Mouse (Mus musculus) cerebellum, adult 9-10 months (tissue): Measurements from ENCODE around the gene Cnih1.
"Not testable (repeated sequence)": the region's sequence is repeated elsewhere in the genome, so short reads cannot be mapped to it uniquely, and the experiment has no call there.

ENCODE experiments used
- DNase-seq: peaks from one replicate; pipeline ENCODE4 v3.0.0; 2022

Gene Cnih1

GRCm38 (mm10) chr14:46787454-46787786 is 791 bp downstream of the Cnih1 start:
- no peak for DNase-seq

DNA sequence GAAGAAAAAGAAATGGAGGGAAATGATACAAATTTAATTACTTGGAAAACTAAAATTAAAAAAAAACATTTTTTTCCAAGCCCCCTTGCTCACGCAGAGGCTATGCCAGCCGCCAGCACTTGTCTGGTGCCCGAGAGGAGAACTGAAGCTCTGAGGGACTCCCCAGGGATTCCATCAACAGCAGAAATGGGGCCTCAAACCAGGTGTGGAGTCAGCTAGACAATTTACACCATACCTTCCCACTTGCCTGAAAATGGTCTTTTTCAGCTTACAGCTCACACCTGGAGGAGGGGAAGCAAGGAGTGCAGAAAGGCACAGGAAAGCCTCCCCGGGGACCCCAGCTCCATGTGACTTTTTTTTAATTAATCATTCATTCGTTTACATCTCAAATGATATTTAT is 3.0 kb downstream of the Cnih1 start:
- no peak for DNase-seq

GRCm38 (mm10) chr14:46783327-46783926 is 4.8 kb downstream of the Cnih1 start:
- DNase-seq: no peak

DNA sequence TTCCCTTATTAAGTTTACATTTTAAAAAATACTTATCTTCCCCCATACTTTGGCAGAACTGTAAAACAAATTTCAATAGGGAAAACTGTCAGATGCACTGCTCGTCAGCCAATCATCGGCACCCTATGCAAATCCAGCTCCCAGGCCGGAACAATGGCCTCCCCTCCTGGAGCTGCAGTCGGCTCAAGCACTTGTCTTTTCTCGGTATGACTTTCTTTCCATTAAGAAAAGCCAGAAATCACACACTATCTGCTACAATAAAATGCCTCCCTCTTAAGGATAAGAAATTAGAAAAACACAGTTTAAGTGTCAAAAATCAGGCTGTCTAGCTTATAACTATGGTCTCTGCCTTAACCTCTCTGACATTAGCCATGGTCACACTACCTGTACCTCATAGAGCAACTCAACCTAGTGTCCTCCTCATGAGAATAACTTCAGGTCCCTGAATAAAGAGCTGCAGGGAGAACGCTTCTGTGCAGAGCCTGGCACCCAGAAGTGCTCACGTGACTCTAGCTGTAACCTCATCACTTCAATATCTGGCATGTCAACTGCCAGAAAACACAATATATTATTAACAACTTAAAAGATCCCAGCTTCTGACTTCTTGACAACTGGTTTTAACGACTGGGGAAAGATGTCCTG is 5.9 kb downstream of the Cnih1 start:
- DNase-seq: no peak

GRCm38 (mm10) chr14:46781086-46781485 is 7.1 kb downstream of the Cnih1 start:
- no peak for DNase-seq

- DNase-seq: no peak
Measured at GRCm38 (mm10) chr14:46779217-46779616, 9.0 kb downstream of the Cnih1 start.

DNA sequence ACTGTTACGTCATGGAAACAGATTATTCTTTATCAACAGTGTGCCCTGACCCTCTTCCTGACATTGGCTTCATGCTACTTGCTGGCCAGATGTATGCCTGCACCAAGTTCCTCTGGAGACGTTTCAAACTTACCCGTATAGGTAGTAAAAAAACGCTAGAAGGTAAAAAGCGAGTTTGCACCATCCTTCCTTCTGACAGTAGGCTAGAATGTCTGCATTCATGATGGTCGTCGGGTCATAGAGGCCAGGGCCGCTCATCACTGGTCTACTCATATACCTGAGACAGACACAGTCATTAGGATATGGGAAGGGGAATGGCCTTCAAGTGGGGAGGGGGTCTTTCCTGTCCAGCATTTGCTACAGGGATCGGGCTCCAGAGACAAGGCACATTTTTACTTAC is 9.5 kb downstream of the Cnih1 start:
- no peak for DNase-seq

- no peak for DNase-seq
Measured at GRCm38 (mm10) chr14:46770036-46770435, 18.2 kb downstream of the Cnih1 start.

- peak; percentile 39 for DNase-seq
Measured at GRCm38 (mm10) chr14:46767116-46767515, 21.1 kb downstream of the Cnih1 start.

GRCm38 (mm10) chr14:46761186-46761585 is 27.0 kb downstream of the Cnih1 start:
- no peak for DNase-seq

- peak; percentile 85 for DNase-seq
Measured at GRCm38 (mm10) chr14:46760355-46761029, 27.7 kb downstream of the Cnih1 start, which contains the start of gene Cdkn3. TSS of gene Cdkn3 (plus strand) at chr14:46760541.

DNA sequence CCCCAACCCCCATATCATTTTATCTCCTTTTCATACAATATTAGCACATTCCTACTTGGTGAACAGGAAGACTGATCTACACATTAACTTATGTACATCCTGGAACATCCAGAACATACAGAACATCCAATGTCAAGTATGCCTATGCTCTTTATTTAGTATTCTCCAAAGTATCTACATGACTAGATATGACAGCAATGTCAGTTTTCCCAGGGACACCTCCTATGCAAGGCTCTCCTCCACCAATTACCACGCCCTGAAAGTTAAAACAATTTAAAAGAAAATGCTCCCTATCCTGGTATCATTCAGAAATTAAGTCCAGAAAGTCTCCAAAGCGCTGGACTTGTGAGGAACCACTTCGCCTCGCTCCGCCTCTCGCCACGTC is 28.2 kb downstream of the Cnih1 start:
- DNase-seq: no peak

- no peak for DNase-seq
Measured at GRCm38 (mm10) chr14:46757736-46758135, 30.5 kb downstream of the Cnih1 start.

DNA sequence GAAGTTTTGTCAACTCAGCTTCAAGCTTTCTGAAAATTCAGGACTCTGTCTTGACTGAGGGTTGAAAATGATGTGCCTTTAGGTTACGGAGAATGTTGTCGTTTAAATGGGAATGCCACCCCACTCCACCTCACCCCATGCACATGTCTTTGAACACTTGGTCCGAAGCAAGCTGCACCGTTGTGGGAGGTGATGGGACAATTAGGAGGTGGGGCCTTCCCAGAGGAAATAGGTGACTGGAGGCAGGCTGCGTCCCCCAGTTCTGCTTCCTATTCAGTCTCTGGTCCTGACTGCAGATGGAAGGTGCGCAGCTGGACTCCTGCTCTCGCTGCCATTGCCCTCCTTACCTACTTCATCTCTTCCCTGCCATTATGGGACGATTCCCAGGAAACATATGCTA is 32.4 kb downstream of the Cnih1 start:
- no peak for DNase-seq

DNA sequence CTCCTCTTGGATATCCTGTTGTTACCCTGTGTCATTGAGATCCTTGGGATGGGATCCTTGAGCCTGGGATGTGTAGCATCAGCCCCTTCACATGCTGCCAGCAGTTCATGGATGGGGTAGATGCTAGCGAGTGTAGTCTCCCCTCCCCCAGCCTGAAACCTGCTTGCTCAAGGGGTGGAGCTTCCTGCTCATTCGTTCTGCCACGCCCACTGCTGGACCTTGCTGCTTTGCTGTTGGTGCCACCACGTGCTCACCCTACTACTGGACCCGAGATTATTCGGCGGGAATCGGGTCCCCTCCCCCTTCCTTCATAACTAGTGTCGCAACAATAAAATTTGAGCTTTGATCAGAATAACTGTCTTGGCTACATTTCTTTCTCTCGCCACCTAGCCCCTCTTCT is 33.8 kb downstream of the Cnih1 start:
- not testable (repeated sequence) for DNase-seq

DNA sequence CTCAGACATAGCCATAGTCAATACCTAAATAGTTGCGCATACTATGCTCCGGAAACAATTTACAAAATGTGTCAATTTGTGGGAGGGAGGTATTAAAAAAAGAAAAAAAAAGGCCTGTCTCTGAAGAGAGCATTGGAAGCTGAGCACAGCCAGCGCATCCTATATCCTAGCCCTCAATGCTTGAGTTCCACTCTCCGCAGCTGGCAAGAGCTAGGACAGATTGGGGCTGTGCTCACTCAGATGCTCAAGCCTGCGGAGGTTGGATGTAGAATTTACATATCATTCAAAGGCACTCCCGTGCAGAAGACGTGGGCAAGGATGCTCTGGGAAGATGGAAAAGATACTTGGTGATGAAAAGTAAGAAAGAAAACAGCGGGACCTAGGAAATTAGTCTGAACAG is 42.8 kb downstream of the Cnih1 start:
- no peak for DNase-seq

- DNase-seq: no peak
Measured at GRCm38 (mm10) chr14:46742674-46743073, 45.5 kb downstream of the Cnih1 start.

GRCm38 (mm10) chr14:46737346-46737745 is 50.9 kb downstream of the Cnih1 start:
- DNase-seq: not testable (repeated sequence)

- no peak for DNase-seq
Measured at GRCm38 (mm10) chr14:46736366-46736765, 51.8 kb downstream of the Cnih1 start.

GRCm38 (mm10) chr14:46734761-46735455 is 53.3 kb downstream of the Cnih1 start:
- no peak for DNase-seq

- DNase-seq: no peak
Measured at GRCm38 (mm10) chr14:46734262-46734661, 53.9 kb downstream of the Cnih1 start.

- DNase-seq: no peak
Measured at GRCm38 (mm10) chr14:46725743-46726142, 62.5 kb downstream of the Cnih1 start.
